Mouse (Mus musculus): ENCODE data around the gene Gm17067. TPM values are rescaled to one million over a fixed set of nuclear protein-coding genes. Genes with fewer than 3 reads are reported as not detected.

Gm17067 gene
- not detected for polyA plus RNA-seq (2017; shearing (Covaris generic))

DNA sequence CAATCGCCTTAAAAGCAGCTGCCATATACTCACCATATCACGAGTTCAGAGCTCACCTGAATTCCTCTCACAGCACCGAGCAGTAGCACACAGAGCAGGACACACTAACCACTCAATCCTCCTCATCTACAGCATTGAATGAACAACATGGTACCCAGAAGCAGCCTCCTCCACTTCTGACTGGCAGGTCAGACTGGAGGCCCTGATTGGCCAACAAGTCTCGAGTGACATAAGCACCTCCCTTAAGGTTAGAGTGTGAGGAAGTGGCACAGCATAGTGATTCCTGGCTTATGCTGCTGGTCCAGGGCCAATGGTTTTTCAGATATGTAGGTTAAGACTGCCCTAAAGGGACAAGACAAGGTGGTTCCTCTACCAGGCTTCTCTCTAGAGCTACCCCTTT is at the start of gene Gm17067:
Gene Gm17067 (minus strand): TSS at position 101 of the 400 bp plus-strand sequence.

DNA sequence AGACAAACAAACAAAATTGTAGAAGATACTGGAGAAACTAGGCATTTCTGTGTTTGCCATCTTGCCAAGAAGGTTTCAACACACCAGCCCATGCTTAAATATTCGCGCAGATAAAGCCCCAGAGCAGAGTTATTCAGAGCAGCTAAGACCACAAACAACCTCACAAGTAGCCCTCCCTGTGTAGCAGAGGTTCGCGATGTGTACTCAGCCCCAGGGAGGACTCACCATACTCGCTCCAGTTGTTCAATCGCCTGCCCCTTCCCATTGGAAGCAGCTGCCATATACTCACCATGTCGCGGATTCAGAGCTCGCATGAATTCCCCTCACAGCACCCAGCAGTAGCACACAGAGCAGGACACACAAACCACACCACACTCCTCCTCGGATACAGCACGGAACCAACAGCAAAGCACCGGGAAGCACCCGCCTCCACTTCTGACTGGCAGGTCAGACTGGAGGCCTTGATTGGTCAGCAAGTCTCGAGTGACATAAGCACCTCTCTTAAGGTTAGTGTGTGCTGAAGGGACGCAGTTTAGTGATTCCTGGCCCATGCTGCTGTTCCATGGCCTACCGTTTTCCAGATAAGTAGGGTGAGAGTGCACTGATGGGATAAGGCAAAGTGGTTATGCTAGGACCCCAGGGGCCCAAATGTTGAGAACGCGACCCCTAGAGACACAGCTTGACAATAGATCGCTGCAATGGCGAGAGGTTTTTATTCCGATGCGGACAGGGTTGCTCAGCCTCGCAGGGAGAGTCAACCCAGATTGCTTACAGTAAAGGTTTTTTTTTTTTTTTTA is 34.3 kb downstream of the Gm17067 start, which contains the start of gene Zfp975:
Gene Zfp975 (minus strand): TSS at position 381 of the 797 bp plus-strand sequence.

Other genes with a start within 250 kb of the Gm17067 start
- 32.4 TPM for gene Zfp141, start 221.3 kb downstream of the Gm17067 start, polyA plus RNA-seq (2017; shearing (Covaris generic))
- not detected for gene Gm21028, start 148.4 kb downstream of the Gm17067 start, polyA plus RNA-seq (2017; shearing (Covaris generic))
- gene Zfp977, start 134.5 kb downstream of the Gm17067 start, polyA plus RNA-seq (2017; shearing (Covaris generic)), result not detected
- 2.2 TPM for gene Zfp976, start 84.4 kb downstream of the Gm17067 start, polyA plus RNA-seq (2017; shearing (Covaris generic))
- gene Zfp975, start 34.3 kb downstream of the Gm17067 start, polyA plus RNA-seq (2017; shearing (Covaris generic)), result 4.4 TPM
- gene Vmn2r62, start 66.5 kb upstream of the Gm17067 start, polyA plus RNA-seq (2017; shearing (Covaris generic)), result not detected
- not detected for gene Gm2381, start 140.2 kb upstream of the Gm17067 start, polyA plus RNA-seq (2017; shearing (Covaris generic))
- 0.05 TPM for gene Vmn2r63, start 206.8 kb upstream of the Gm17067 start, polyA plus RNA-seq (2017; shearing (Covaris generic))